Mouse (Mus musculus) lung, adult 2 months (tissue): ENCODE data around the gene Iqgap1.

Experiments
- CTCF ChIP-seq: fragments of 200-500 bp; IDR thresholded peaks from 2 replicates; pipeline ENCODE4 v1.5.1; 2011; ENCODE audit warnings: mild to moderate bottlenecking, low read length, control low read depth; ENCODE audit not compliant: insufficient read depth
- POLR2A ChIP-seq: fragments of 200-500 bp; IDR thresholded peaks from 2 replicates; pipeline ENCODE4 v1.6.1; 2011; ENCODE audit warnings: low read depth, mild to moderate bottlenecking, control low read depth, low read length, borderline replicate concordance; ENCODE audit errors: extremely low read depth

GRCm38 (mm10) chr7:80788002-80788401 is 37.8 kb downstream of the Iqgap1 start:
- TF ChIP-seq POLR2A (no peak), CTCF (no peak)
